In genomic region chr7:109751427-109752007, GRCm38 (mm10) we compare ENCODE assay signal across 2 mouse cellular contexts.
TF ChIP-seq lines count a peak whose summit lies in the region.

No protein-coding gene starts in this region.

TF ChIP-seq in CH12.LX, 34 proteins besides CTCF, POLR2A, EP300 and RAD21:
- TF ChIP-seq USF2 (conservative IDR thresholded peaks at IDR 0.05; ENCODE audit: low read depth, low read length) (no peak), IRF4 (IDR thresholded peaks at IDR 0.05; ENCODE audit: low read depth, low read length) (0 out of 2 replicates have a peak, but pooled peaks have one; percentile 3)

TF ChIP-seq in MEL, 35 proteins besides CTCF, POLR2A, EP300 and RAD21:
- TF ChIP-seq ETS1 (IDR thresholded peaks at IDR 0.05; ENCODE audit: low read depth, low read length) (no peak), USF2 (IDR thresholded peaks at IDR 0.05; ENCODE audit: borderline replicate concordance in 1 of 2, insufficient read depth in 1 of 2, low read depth in 1 of 2, low read length in 2 of 2) (no peak), E2F4 (IDR thresholded peaks at IDR 0.05; ENCODE audit: borderline replicate concordance, low read depth, low read length) (no peak), POLR2AphosphoS5 (IDR thresholded peaks at IDR 0.05; ENCODE audit: borderline replicate concordance, low read depth, low read length) (no peak), SMC3 (IDR thresholded peaks at IDR 0.05; ENCODE audit: low read depth, low read length) (no peak), HCFC1 (IDR thresholded peaks at IDR 0.05; ENCODE audit: low read depth, low read length) (no peak), MXI1 (IDR thresholded peaks at IDR 0.05; ENCODE audit: low read depth, low read length) (no peak), MYC (IDR thresholded peaks at IDR 0.05; ENCODE audit: low read depth, low read length) (no peak), NELFE (IDR thresholded peaks at IDR 0.05; ENCODE audit: low read depth, low read length) (no peak), ELF1 (IDR thresholded peaks at IDR 0.05; ENCODE audit: low read depth, low read length) (no peak), RCOR1 (IDR thresholded peaks at IDR 0.05; ENCODE audit: low read depth, low read length) (no peak), BHLHE40 (IDR thresholded peaks at IDR 0.05; ENCODE audit: borderline replicate concordance, low read depth, low read length) (no peak), TCF12 (IDR thresholded peaks at IDR 0.05; ENCODE audit: low read depth, low read length) (no peak), CHD1 (IDR thresholded peaks at IDR 0.05; ENCODE audit: low read depth, low read length) (no peak), MYB (IDR thresholded peaks at IDR 0.05; ENCODE audit: low read depth, low read length) (no peak), GABPA (IDR thresholded peaks at IDR 0.05; ENCODE audit: low read depth, low read length) (no peak), USF1 (IDR thresholded peaks at IDR 0.05; ENCODE audit: low read depth, low read length) (no peak), SIN3A (IDR thresholded peaks at IDR 0.05; ENCODE audit: low read length) (no peak), MAX (IDR thresholded peaks at IDR 0.05; ENCODE audit: low read length) (no peak)
TF ChIP-seq in MEL: peak in this region for 0.
